Mouse (Mus musculus) spleen, postnatal 36 days (tissue): ENCODE data around the gene Kdm1b.

Experiments
- DNase-seq, 2 experiments: peaks; one replicate each; pipeline ENCODE4 v3.0.0; 2022; ENCODE audit warnings: low spot score in 2 of 2, mixed read lengths in 1 of 2

The Kdm1b gene

GRCm38 (mm10) chr13:47043030-47043680, at the start of gene Kdm1b:
Kdm1b (plus strand) TSS chr13:47043499.
- DNase-seq, result peak; percentile 98 to 99

- no peak for DNase-seq
Observed at GRCm38 (mm10) chr13:46997355-46997754, 45.9 kb upstream of the Kdm1b start.

- no peak for DNase-seq
Observed at GRCm38 (mm10) chr13:46999498-46999897, 43.8 kb upstream of the Kdm1b start.

GRCm38 (mm10) chr13:47001590-47001989, 41.7 kb upstream of the Kdm1b start:
- DNase-seq, result no peak

- no peak for DNase-seq
Observed at GRCm38 (mm10) chr13:47013740-47014139, 29.6 kb upstream of the Kdm1b start.

- peak; percentile 37 to 41 for DNase-seq
Observed at GRCm38 (mm10) chr13:47014334-47015194, 28.7 kb upstream of the Kdm1b start, which contains the start of gene Nhlrc1. Nhlrc1 (minus strand) TSS chr13:47014850.

- no peak for DNase-seq
Observed at GRCm38 (mm10) chr13:47015195-47015501, 28.2 kb upstream of the Kdm1b start.

GRCm38 (mm10) chr13:47017259-47017658, 26.0 kb upstream of the Kdm1b start:
- DNase-seq, result no peak

- DNase-seq, result no peak
Observed at GRCm38 (mm10) chr13:47019774-47020173, 23.5 kb upstream of the Kdm1b start.

GRCm38 (mm10) chr13:47020798-47021197, 22.5 kb upstream of the Kdm1b start:
- DNase-seq, result no peak

GRCm38 (mm10) chr13:47030376-47031107, 12.8 kb upstream of the Kdm1b start:
- no peak for DNase-seq

GRCm38 (mm10) chr13:47033602-47034001, 9.7 kb upstream of the Kdm1b start:
- no peak for DNase-seq

- no peak for DNase-seq
Observed at GRCm38 (mm10) chr13:47037946-47038345, 5.4 kb upstream of the Kdm1b start.

GRCm38 (mm10) chr13:47040061-47040460, 3.2 kb upstream of the Kdm1b start:
- DNase-seq, result no peak

GRCm38 (mm10) chr13:47042024-47042633, 1.2 kb upstream of the Kdm1b start:
- DNase-seq, result no peak

- DNase-seq, result peak; percentile 14 to 15
Observed at GRCm38 (mm10) chr13:47043833-47044616, 726 bp downstream of the Kdm1b start.

- peak; percentile 41 to 47 for DNase-seq
Observed at GRCm38 (mm10) chr13:47044617-47044947, 1.3 kb downstream of the Kdm1b start, which contains the start of gene Tpmt. Tpmt (minus strand) TSS chr13:47044737.

GRCm38 (mm10) chr13:47047996-47048395, 4.7 kb downstream of the Kdm1b start:
- DNase-seq, result no peak

- DNase-seq, result no peak
Observed at GRCm38 (mm10) chr13:47050009-47050408, 6.7 kb downstream of the Kdm1b start.

- no peak for DNase-seq
Observed at GRCm38 (mm10) chr13:47053971-47054370, 10.7 kb downstream of the Kdm1b start.

- peak; percentile 10 to 14 for DNase-seq
Observed at GRCm38 (mm10) chr13:47056126-47056525, 12.8 kb downstream of the Kdm1b start.
